Mouse (Mus musculus): ENCODE measurements around the gene Limk1. TPM values are rescaled to one million over a fixed set of nuclear protein-coding genes. Genes with fewer than 3 reads are reported as not detected.

Gene Limk1
- polyA plus RNA-seq, 1 experiment from 2014 or later: 13.8 TPM

GRCm38 (mm10) chr5:134644643-134645118, 43.7 kb downstream of the Limk1 start:
- Histone ChIP-seq H3K4me3 (no peak overlapping the region), H3K36me3 (ENCODE audit: poor library complexity, severe bottlenecking) (no peaks in the 10 kb centered on the region), H3K4me1 (peaks cover 2% of the 10 kb centered on the region; the same call in 1 of the 2 replicates), H3K9me3 (replicated peaks) (0 out of 2 replicates have a peak, but pooled peaks cover 4% of the 10 kb centered on the region), H3K9ac (no peak overlapping the region), H3K4me2 (no peak overlapping the region), H3K27ac (no peak overlapping the region), H3K27me3 (no peaks in the 10 kb centered on the region)
- ATAC-seq: no peak
- 77% methylated on average over 8 of the region's 8 CpGs for WGBS

GRCm38 (mm10) chr5:134644121-134644520, 44.3 kb downstream of the Limk1 start:
- ATAC-seq: no peak
- Histone ChIP-seq H3K36me3 (ENCODE audit: poor library complexity, severe bottlenecking) (no peaks in the 10 kb centered on the region), H3K9ac (no peak overlapping the region), H3K4me2 (no peak overlapping the region), H3K4me3 (no peak overlapping the region), H3K4me1 (peaks cover 4% of the 10 kb centered on the region; the same call in 1 of the 2 replicates), H3K27ac (no peak overlapping the region), H3K9me3 (replicated peaks) (0 out of 2 replicates have a peak, but pooled peaks cover 4% of the 10 kb centered on the region), H3K27me3 (no peaks in the 10 kb centered on the region)
- WGBS: 83% methylated on average over 1 of the region's 1 CpGs

DNA sequence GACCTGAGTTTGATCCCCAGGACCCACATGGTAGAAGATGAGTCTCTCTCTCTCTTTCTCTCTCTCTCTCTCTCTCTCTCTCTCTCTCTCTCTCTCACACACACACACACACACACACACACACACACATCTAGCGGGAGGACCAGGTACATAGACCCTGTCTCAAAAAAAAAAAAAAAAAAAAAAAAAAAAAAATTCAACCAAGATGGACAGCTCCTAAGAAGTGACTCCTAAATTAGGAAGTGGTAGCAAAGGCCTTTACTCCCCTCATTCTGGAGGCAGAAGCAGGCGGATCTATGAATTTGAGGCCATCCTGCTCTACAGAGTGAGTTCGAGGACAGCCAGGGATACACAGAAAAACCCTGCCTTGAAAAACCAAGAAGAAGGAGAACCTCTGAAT, 48.0 kb downstream of the Limk1 start:
- no peaks in the 10 kb centered on the region for H3K27me3 ChIP-seq
- H3K4me1 ChIP-seq: peaks cover 25% of the 10 kb centered on the region
- H3K4me2 ChIP-seq: no peak overlapping the region
- no peak overlapping the region for H3K4me3 ChIP-seq
- no peak overlapping the region for H3K27ac ChIP-seq
- H3K9me3 ChIP-seq (replicated peaks): no peaks in the 10 kb centered on the region
- WGBS: 91% methylated on average over 3 of the region's 3 CpGs
- H3K9ac ChIP-seq: no peak overlapping the region
- no peak for ATAC-seq
- peaks cover 14% of the 10 kb centered on the region for H3K36me3 ChIP-seq (ENCODE audit: poor library complexity, severe bottlenecking)

GRCm38 (mm10) chr5:134639269-134639682, 49.1 kb downstream of the Limk1 start, which contains the start of gene Eif4h:
TSS of gene Eif4h (minus strand) at chr5:134639490.
- H3K4me3 ChIP-seq: peak within 1 kb of the TSS; percentile 99
- H3K9ac ChIP-seq: peak within 1 kb of the TSS; percentile 100
- under 1% methylated on average over 52 of the region's 52 CpGs for WGBS
- peaks cover 24% of the 10 kb centered on the region for H3K36me3 ChIP-seq (ENCODE audit: poor library complexity, severe bottlenecking)
- peak; percentile 93 for ATAC-seq
- no peaks in the 10 kb centered on the region for H3K9me3 ChIP-seq (replicated peaks)
- peaks cover 25% of the 10 kb centered on the region for H3K4me1 ChIP-seq
- H3K4me2 ChIP-seq: peak within 1 kb of the TSS; percentile 86
- no peaks in the 10 kb centered on the region for H3K27me3 ChIP-seq
- H3K27ac ChIP-seq: peak within 1 kb of the TSS; percentile 92

- Histone ChIP-seq H3K36me3 (ENCODE audit: poor library complexity, severe bottlenecking) (peaks cover 29% of the 10 kb centered on the region), H3K9me3 (replicated peaks) (no peaks in the 10 kb centered on the region), H3K27ac (peak overlapping the region; percentile 92), H3K9ac (peak overlapping the region; percentile 100), H3K4me3 (peak overlapping the region; percentile 99), H3K27me3 (no peaks in the 10 kb centered on the region), H3K4me2 (peak overlapping the region; percentile 86), H3K4me1 (peaks cover 26% of the 10 kb centered on the region)
- 1% methylated on average over 73 of the region's 85 CpGs for WGBS
- peak; percentile 78 for ATAC-seq
These were observed 49.7 kb downstream of the Limk1 start for GRCm38 (mm10) chr5:134638461-134639268.

- ATAC-seq: no peak
- Histone ChIP-seq H3K4me2 (peak overlapping the region; percentile 86), H3K27ac (peak overlapping the region; percentile 92; the same call in 1 of the 2 replicates), H3K36me3 (ENCODE audit: poor library complexity, severe bottlenecking) (peaks cover 36% of the 10 kb centered on the region), H3K9me3 (replicated peaks) (no peaks in the 10 kb centered on the region), H3K4me3 (peak overlapping the region; percentile 99), H3K4me1 (peaks cover 34% of the 10 kb centered on the region), H3K9ac (peak overlapping the region; percentile 100), H3K27me3 (no peaks in the 10 kb centered on the region)
- WGBS: 33% methylated on average over 5 of the region's 5 CpGs
These were observed 50.5 kb downstream of the Limk1 start for GRCm38 (mm10) chr5:134637820-134638367.

GRCm38 (mm10) chr5:134632841-134633240, 55.6 kb downstream of the Limk1 start:
- no peak overlapping the region for H3K4me3 ChIP-seq
- 64% methylated on average over 2 of the region's 2 CpGs for WGBS
- H3K4me1 ChIP-seq: peaks cover 28% of the 10 kb centered on the region
- no peak for ATAC-seq
- H3K27me3 ChIP-seq: no peaks in the 10 kb centered on the region
- H3K27ac ChIP-seq: no peak overlapping the region
- H3K9ac ChIP-seq: no peak overlapping the region
- H3K4me2 ChIP-seq: no peak overlapping the region
- H3K9me3 ChIP-seq (replicated peaks): no peaks in the 10 kb centered on the region
- H3K36me3 ChIP-seq (ENCODE audit: poor library complexity, severe bottlenecking): peaks cover 74% of the 10 kb centered on the region

- Histone ChIP-seq H3K4me1 (peaks cover 13% of the 10 kb centered on the region), H3K4me3 (no peak overlapping the region), H3K9ac (no peak overlapping the region), H3K9me3 (replicated peaks) (no peaks in the 10 kb centered on the region), H3K36me3 (ENCODE audit: poor library complexity, severe bottlenecking) (peaks cover 84% of the 10 kb centered on the region), H3K4me2 (no peak overlapping the region), H3K27me3 (no peaks in the 10 kb centered on the region), H3K27ac (no peak overlapping the region)
- ATAC-seq: no peak
These were observed 57.6 kb downstream of the Limk1 start for GRCm38 (mm10) chr5:134630835-134631234.

GRCm38 (mm10) chr5:134629508-134629907, 58.9 kb downstream of the Limk1 start:
- peaks cover 85% of the 10 kb centered on the region for H3K36me3 ChIP-seq (ENCODE audit: poor library complexity, severe bottlenecking)

DNA sequence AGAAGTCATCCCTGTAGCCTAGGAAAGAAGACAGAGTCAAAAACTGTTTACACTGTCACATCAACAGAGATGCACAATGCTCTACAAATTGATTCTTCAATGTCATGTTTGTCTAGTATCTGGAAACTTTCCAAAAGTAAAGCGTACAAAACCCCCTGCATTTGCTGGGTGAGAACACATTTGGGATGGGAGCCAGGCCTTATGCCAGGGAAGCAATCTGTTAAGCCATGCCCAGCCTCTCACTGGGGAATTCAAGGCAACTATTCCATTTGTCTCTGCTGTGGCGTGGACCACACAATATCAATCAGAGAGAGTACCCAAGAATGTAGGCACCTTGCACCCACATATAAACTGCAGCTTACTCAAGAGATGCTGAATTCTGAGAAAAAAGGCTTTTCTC, 66.3 kb downstream of the Limk1 start:
- peaks cover 10% of the 10 kb centered on the region for H3K4me1 ChIP-seq
- peak; percentile 50; the same call in 1 of the 2 replicates for ATAC-seq
- H3K4me2 ChIP-seq: no peak overlapping the region
- no peaks in the 10 kb centered on the region for H3K27me3 ChIP-seq
- 68% methylated on average over 2 of the region's 2 CpGs for WGBS
- no peaks in the 10 kb centered on the region for H3K9me3 ChIP-seq (replicated peaks)
- no peak overlapping the region for H3K4me3 ChIP-seq
- peak overlapping the region; percentile 8; the same call in 1 of the 2 replicates for H3K9ac ChIP-seq
- H3K27ac ChIP-seq: peak overlapping the region; percentile 72
- H3K36me3 ChIP-seq (ENCODE audit: poor library complexity, severe bottlenecking): peaks cover 99% of the 10 kb centered on the region

More at GRCm38 (mm10) chr5:134629508-134629907, 58.9 kb downstream of the Limk1 start:
- ATAC-seq: no peak
- no peaks in the 10 kb centered on the region for H3K9me3 ChIP-seq (replicated peaks)
- H3K27ac ChIP-seq: no peak overlapping the region
- H3K4me1 ChIP-seq: peaks cover 10% of the 10 kb centered on the region
- no peak overlapping the region for H3K4me3 ChIP-seq
- H3K27me3 ChIP-seq: no peaks in the 10 kb centered on the region
- H3K9ac ChIP-seq: no peak overlapping the region
- no peak overlapping the region for H3K4me2 ChIP-seq
- 86% methylated on average over 4 of the region's 4 CpGs for WGBS

- Histone ChIP-seq H3K27me3 (no peaks in the 10 kb centered on the region), H3K4me2 (no peak overlapping the region), H3K9ac (no peak overlapping the region), H3K9me3 (replicated peaks) (no peaks in the 10 kb centered on the region), H3K27ac (no peak overlapping the region), H3K4me1 (peaks cover 10% of the 10 kb centered on the region), H3K36me3 (ENCODE audit: poor library complexity, severe bottlenecking) (peaks cover 98% of the 10 kb centered on the region), H3K4me3 (no peak overlapping the region)
- 93% methylated on average over 16 of the region's 16 CpGs for WGBS
- no peak for ATAC-seq
These were observed 67.2 kb downstream of the Limk1 start for GRCm38 (mm10) chr5:134621099-134621640.

DNA sequence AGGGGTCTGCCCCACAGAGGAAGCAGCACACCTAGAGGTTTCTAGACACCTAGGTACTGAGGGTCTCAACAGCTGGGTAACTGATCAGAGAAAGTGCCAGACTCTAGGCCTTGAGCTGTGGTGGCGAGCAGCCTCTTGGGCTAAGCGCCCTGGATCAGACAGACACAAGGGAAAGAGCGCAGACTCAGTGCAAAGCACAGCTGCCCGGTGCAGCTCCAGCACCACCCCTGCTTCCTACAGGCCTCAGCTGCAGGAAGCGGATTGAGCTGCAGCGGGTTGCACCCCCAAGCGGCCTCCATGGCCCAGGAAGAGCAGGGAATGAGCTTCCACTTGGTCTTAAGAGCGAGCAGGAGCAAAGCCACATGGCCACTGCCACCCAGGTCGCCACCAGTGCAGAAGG, 67.9 kb downstream of the Limk1 start:
- ATAC-seq: no peak

More for the DNA sequence above, 67.9 kb downstream of the Limk1 start:
- H3K9ac ChIP-seq: no peak overlapping the region
- peak overlapping the region; percentile 15; the same call in 1 of the 2 replicates for H3K27ac ChIP-seq
- H3K4me3 ChIP-seq: no peak overlapping the region
- H3K36me3 ChIP-seq (ENCODE audit: poor library complexity, severe bottlenecking): peaks cover 98% of the 10 kb centered on the region
- H3K4me1 ChIP-seq: peaks cover 10% of the 10 kb centered on the region
- H3K4me2 ChIP-seq: no peak overlapping the region
- H3K27me3 ChIP-seq: no peaks in the 10 kb centered on the region
- no peaks in the 10 kb centered on the region for H3K9me3 ChIP-seq (replicated peaks)
- WGBS: 96% methylated on average over 9 of the region's 9 CpGs

All from forebrain, embryonic 13.5 days (tissue).